Comparison of ENCODE assay signal across 8 mouse cellular contexts in genomic region chr14:32994954-32995636, GRCm38 (mm10). TPM values are rescaled to one million over a fixed set of nuclear protein-coding genes. Genes with fewer than 3 reads are reported as not detected.
DNase-seq lines count a peak whose midpoint lies in the region; ATAC-seq and TF ChIP-seq lines count a peak whose summit lies in the region.

No protein-coding gene starts in this region.

- H3K9ac ChIP-seq in midbrain, postnatal 0 days (replicated peaks; ENCODE audit: low read length, poor library complexity, severe bottlenecking), result no peak overlapping the region

- H3K9me3 ChIP-seq in midbrain, postnatal 0 days (ENCODE audit: low read length), result no peaks in the 10 kb centered on the region

- H3K27me3 ChIP-seq in midbrain, postnatal 0 days (ENCODE audit: insufficient read depth, low read length), result no peaks in the 10 kb centered on the region
- H3K27me3 ChIP-seq in cerebellum, adult 2 months (ENCODE audit: control insufficient read depth, insufficient read depth, low read length), result no peaks in the 10 kb centered on the region

- peak; percentile 28 for DNase-seq in gastrocnemius, postnatal 10 days
- DNase-seq in gastrocnemius, adult 8-10 months (ENCODE audit: low spot score in 2 of 2), result no peak
- DNase-seq in embryo, embryonic 9.5 days (ENCODE audit: extremely low spot score), result peak; percentile 58
- peak; percentile 28 for DNase-seq in heart, postnatal 4 days
- peak; percentile 8 for DNase-seq in left cerebral cortex, postnatal 4 days
- DNase-seq in midbrain, postnatal 0 days (ENCODE audit: low spot score), result peak; percentile 53
- no peak for DNase-seq in spleen, adult 18-20 months
- no peak for DNase-seq in cerebellum, adult 2 months

- 2% methylated on average over 10 of the region's 10 CpGs for WGBS in midbrain, postnatal 0 days
- 24% methylated on average over 10 of the region's 10 CpGs for WGBS in cerebellum, adult 2 months

- H3K4me2 ChIP-seq in midbrain, postnatal 0 days (ENCODE audit: low read depth, low read length, poor library complexity, severe bottlenecking), result peak overlapping the region; percentile 41

- H3K4me1 ChIP-seq in midbrain, postnatal 0 days (ENCODE audit: insufficient read depth, low read length), result no peaks in the 10 kb centered on the region; the same call in 1 of the 2 replicates
- H3K4me1 ChIP-seq in cerebellum, adult 2 months (ENCODE audit: control insufficient read depth, insufficient read depth, low read length), result no peaks in the 10 kb centered on the region

- no peaks in the 10 kb centered on the region for H3K36me3 ChIP-seq in midbrain, postnatal 0 days (ENCODE audit: insufficient read depth, low read length)

- H3K4me3 ChIP-seq in midbrain, postnatal 0 days (ENCODE audit: low read depth, low read length), result no peak overlapping the region
- H3K4me3 ChIP-seq in cerebellum, adult 2 months (replicated peaks; ENCODE audit: insufficient read depth, low read depth, low read length), result no peak overlapping the region

- no peak for TF ChIP-seq POLR2A in cerebellum, adult 2 months (IDR thresholded peaks at IDR 0.05; ENCODE audit: borderline replicate concordance, insufficient read depth, low read length)

- ATAC-seq in midbrain, postnatal 0 days (ENCODE audit: low FRiP score), result peak; percentile 60

- 0 out of 2 replicates have a peak, but pooled peaks have one; percentile 14 for TF ChIP-seq CTCF in midbrain, postnatal 0 days (IDR thresholded peaks at IDR 0.05)
- TF ChIP-seq CTCF in cerebellum, adult 2 months (IDR thresholded peaks at IDR 0.05; ENCODE audit: borderline replicate concordance, insufficient read depth, low read depth, low read length), result no peak

- peak overlapping the region; percentile 26; the same call in 1 of the 2 replicates for H3K27ac ChIP-seq in midbrain, postnatal 0 days (ENCODE audit: low read depth, low read length)
- no peak overlapping the region for H3K27ac ChIP-seq in cerebellum, adult 2 months (ENCODE audit: insufficient read depth, low read length)

- intact Hi-C loops in left cerebral cortex, postnatal 4 days (cut with DNase I), result no loop called here

RNA-seq across cellular contexts. Expression of gene Lrrc18, which starts 3.9 kb away (rescaled TPM):
- under 1 TPM; 0.26 to 0.34 TPM for total RNA-seq in gastrocnemius, postnatal 10 days (2021)
- under 1 TPM in 1 of 4 experiments, not detected in 3; 0.31 TPM for total RNA-seq in gastrocnemius, adult 8-10 months (2022)
- total RNA-seq in heart, postnatal 4 days (2021), result under 1 TPM; 0.56 to 0.67 TPM
- under 1 TPM; 0.34 to 0.52 TPM for total RNA-seq in left cerebral cortex, postnatal 4 days (2021)
- 2.0 and 2.2 TPM in 2 replicates for total RNA-seq in midbrain, postnatal 0 days (2014; rRNA removed)
- polyA plus RNA-seq in midbrain, postnatal 0 days (2015; fragmentation: Nextera tagmentation; extraction: Ambion mirVana), result 0.63 and 0.70 TPM in 2 replicates
- 0.27 and 0.47 TPM in 2 replicates for polyA plus RNA-seq in cerebellum, adult 2 months (2012; rRNA removed)

Comparison
In these comparisons a context has a peak if more than half of its experiments do, and no peak if none do; other contexts are left out.
1. DNase-seq: peak in gastrocnemius, postnatal 10 days (single experiment), embryo, embryonic 9.5 days (single experiment), heart, postnatal 4 days (single experiment), left cerebral cortex, postnatal 4 days (single experiment) and midbrain, postnatal 0 days (single experiment); none in gastrocnemius, adult 8-10 months (0 of 2), spleen, adult 18-20 months (0 of 2) and cerebellum, adult 2 months (0 of 2).